Mouse (Mus musculus) limb, embryonic 10.5 days (tissue): ENCODE data around the gene Rab31. TPM values are rescaled to one million over a fixed set of nuclear protein-coding genes. Genes with fewer than 3 reads are reported as not detected.
A peak's percentile ranks its signal among the peaks of the same experiment; 100 is the strongest.

ENCODE experiments used
- DNase-seq: peaks from one replicate; pipeline ENCODE4 v3.0.0-alpha.2; 2017; ENCODE audit warnings: low spot score
- H3K27ac ChIP-seq: fragments of 300-500 bp; sonication (generic); 2 replicates; pipeline ENCODE4 v1.5.1; 2016; ENCODE audit warnings: mild to moderate bottlenecking
- H3K27me3 ChIP-seq: fragments of 300-500 bp; sonication (generic); 2 replicates; pipeline ENCODE4 v1.6.1; 2016; ENCODE audit warnings: low read depth, mild to moderate bottlenecking; ENCODE audit not compliant: poor library complexity, severe bottlenecking
- H3K36me3 ChIP-seq: fragments of 300-500 bp; sonication (generic); 2 replicates; pipeline ENCODE4 v1.6.1; 2016; ENCODE audit warnings: mild to moderate bottlenecking, moderate library complexity
- H3K4me1 ChIP-seq: fragments of 300-500 bp; sonication (generic); 2 replicates; pipeline ENCODE4 v1.6.1; 2016
- H3K4me3 ChIP-seq: fragments of 300-500 bp; sonication (generic); 2 replicates; pipeline ENCODE4 v1.5.1; 2016; ENCODE audit warnings: mild to moderate bottlenecking, moderate library complexity
- H3K9me3 ChIP-seq: fragments of 300-500 bp; sonication (generic); replicated peaks from 2 replicates; pipeline ENCODE4 v1.6.1; 2016; ENCODE audit warnings: mild to moderate bottlenecking
- WGBS: fragments of 180-500 bp; shearing (Covaris S2); methylation state at CpG from one replicate; pipeline ENCODE4 v1.1.7; 2016; 5-methylcytosine and 5-hydroxymethylcytosine counted together
- polyA plus RNA-seq: library from polyadenylated mRNA; unstranded; fragments of >200 nt; fragmentation: Nextera tagmentation; extraction: Ambion mirVana; gene quantifications from 2 replicates; pipeline ENCODE4 v1.2.1, GENCODE M21; 2016

Gene Rab31
- polyA plus RNA-seq, 1 experiment from 2014 or later: 52.3 TPM

DNA sequence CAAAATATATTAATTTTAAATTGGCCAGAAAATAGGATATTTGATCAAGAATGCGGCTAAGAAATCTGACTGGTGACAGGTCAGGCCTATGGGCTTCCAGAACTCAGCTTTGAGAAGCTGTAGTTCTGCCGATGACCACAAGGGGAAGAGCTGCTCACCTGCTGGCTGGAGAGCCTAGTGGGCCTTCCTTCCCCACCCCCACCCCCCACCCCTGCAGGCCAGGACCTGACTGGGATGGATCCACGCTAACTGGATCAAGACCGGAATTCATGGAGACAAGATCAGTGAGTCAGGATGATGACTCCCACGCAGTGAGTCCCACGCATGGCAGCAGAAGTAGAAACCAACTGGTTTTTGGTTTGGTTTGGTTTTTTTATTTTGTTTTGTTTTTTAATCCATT, 46.3 kb downstream of the Rab31 start:
- H3K27me3 ChIP-seq: no peaks in the 10 kb centered on the region
- H3K9me3 ChIP-seq: no peaks in the 10 kb centered on the region
- H3K36me3 ChIP-seq: peaks cover 7% of the 10 kb centered on the region; the same call in 1 of the 2 replicates
- WGBS: 83% methylated on average over 6 of the region's 6 CpGs
- H3K4me3 ChIP-seq: no peak overlapping the region
- no peak for DNase-seq
- peaks cover 14% of the 10 kb centered on the region for H3K4me1 ChIP-seq
- H3K27ac ChIP-seq: no peak overlapping the region

DNA sequence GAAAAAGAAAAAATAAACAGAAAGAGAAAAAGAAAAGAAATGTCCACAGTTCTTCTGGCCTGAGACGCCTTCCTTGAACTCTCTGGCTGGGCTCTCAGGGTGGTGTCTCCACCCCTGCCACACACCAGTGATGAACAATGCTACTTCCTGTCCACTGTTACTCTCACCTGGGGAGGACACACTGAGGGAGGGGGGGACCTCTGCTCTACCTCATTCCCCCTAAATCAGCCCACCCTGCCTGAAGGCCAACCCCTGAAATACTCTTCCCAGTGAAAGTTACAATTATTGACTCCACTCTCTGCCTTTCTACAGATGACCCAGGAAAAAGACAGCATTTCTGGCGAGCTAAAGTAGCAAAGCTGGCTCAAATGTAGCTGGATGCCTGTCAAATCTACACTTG, 46.7 kb downstream of the Rab31 start:
- Histone ChIP-seq H3K36me3 (peaks cover 8% of the 10 kb centered on the region; the same call in 1 of the 2 replicates), H3K9me3 (no peaks in the 10 kb centered on the region), H3K27me3 (no peaks in the 10 kb centered on the region), H3K4me3 (no peak overlapping the region), H3K27ac (no peak overlapping the region), H3K4me1 (peaks cover 14% of the 10 kb centered on the region)
- no peak for DNase-seq
- 84% methylated on average over 2 of the region's 2 CpGs for WGBS

DNA sequence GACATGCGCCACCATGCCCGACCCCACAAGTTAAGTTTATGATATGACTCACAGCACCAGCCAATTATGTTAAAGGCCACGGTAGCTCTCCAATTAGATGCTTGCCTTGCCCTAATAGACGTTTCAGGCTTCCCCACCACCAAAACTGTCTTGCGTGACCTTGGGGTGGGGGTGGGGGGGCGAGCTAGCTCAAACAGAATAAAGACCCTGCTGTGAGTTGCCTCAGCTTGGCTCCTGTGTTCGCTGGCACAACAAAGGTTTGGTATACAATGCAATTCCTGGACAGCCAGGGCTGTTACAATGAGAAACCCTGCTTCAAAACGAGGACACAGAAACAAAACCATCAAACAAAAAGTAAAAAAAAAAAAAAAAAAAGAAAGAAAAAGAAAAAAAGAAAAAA, 47.2 kb downstream of the Rab31 start:
- DNase-seq: no peak
- Histone ChIP-seq H3K27me3 (no peaks in the 10 kb centered on the region), H3K4me1 (peaks cover 14% of the 10 kb centered on the region), H3K36me3 (peaks cover 11% of the 10 kb centered on the region; the same call in 1 of the 2 replicates), H3K4me3 (no peak overlapping the region), H3K27ac (no peak overlapping the region), H3K9me3 (no peaks in the 10 kb centered on the region)
- WGBS: 80% methylated on average over 8 of the region's 8 CpGs

DNA sequence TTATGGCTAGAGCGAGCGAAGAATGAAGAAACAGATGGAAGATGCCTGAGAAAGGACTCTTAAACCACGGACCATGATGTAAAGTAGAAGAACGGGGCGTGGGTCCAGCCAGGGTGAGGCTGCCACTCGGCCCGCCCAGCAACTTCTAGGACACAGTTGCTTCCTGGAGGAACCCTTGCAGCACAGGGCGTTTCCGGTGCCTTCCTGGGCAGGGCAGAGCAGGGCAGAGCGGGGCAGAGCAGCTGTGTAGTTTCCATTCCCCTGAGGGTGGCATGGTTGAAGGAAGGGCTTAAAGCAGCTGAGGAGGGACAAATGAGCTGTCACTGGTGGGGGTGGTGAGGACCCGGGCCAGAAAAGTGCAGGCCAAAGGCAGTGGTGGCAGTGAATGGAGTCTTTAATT, 48.3 kb downstream of the Rab31 start:
- Histone ChIP-seq H3K36me3 (peaks cover 20% of the 10 kb centered on the region), H3K4me3 (no peak overlapping the region), H3K27me3 (no peaks in the 10 kb centered on the region), H3K4me1 (peaks cover 14% of the 10 kb centered on the region), H3K9me3 (no peaks in the 10 kb centered on the region), H3K27ac (no peak overlapping the region)
- DNase-seq: no peak
- 83% methylated on average over 11 of the region's 11 CpGs for WGBS

DNA sequence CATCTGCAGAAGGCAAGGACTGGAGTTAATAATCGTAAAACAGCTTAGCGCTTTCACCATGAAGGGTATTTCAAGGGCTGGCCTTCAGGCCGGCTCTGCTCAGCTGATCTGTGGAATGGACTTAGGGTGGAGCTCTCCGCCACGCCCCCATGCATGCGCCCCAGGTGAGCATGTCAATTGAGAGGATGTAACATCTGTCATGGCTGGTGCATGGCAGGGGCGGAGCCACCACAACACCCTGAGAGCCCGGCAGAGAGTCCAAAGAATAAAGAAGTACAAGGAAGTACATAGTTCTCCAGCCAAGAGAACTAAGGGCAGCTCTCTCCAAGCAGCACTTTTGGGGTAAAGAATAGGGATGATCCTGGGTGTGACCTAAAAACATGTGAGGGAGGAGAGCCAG, 48.9 kb downstream of the Rab31 start:
- Histone ChIP-seq H3K4me3 (no peak overlapping the region), H3K27ac (no peak overlapping the region), H3K9me3 (no peaks in the 10 kb centered on the region), H3K36me3 (peaks cover 24% of the 10 kb centered on the region), H3K27me3 (no peaks in the 10 kb centered on the region), H3K4me1 (peaks cover 14% of the 10 kb centered on the region)
- no peak for DNase-seq
- 89% methylated on average over 8 of the region's 8 CpGs for WGBS

DNA sequence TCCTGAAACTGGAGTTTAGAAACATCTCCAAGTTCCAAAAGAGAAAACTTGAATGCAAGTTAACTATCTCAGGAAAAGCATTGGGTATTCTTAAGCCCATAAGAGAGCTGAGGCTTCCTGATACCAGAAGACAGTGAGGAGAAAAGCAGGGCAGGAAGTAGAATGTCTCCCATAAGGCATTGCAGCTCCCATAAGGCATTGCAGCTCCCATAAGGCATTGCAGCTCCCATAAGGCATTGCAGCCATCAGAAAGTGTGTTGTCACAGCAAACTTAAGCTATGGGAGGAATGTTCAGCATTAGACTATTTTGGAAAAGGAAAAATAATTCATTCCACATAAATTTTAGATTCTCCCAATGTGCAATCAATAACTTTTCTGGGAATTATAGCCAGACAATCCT, 51.2 kb downstream of the Rab31 start:
- DNase-seq: no peak
- H3K4me1 ChIP-seq: peaks cover 14% of the 10 kb centered on the region
- H3K27ac ChIP-seq: no peak overlapping the region

DNA sequence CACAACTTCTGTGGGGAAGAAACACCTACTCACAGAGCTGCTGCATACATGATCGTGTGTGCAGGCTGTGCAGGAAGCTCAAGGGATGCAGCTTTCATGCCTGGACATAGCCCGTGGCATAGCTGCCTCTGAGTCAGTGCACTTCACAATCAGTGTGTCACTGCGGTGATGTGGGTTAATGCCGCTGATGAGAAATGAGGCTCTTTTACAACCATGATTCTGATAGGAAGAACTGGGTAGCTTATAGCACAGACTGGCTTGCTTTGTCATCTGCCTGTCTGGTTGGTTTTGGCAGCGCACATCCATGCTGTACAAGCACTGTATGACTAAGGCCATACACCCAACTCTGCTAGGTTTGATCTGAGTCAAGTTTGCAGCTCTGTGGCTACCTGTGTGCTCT, 52.7 kb downstream of the Rab31 start:
- Histone ChIP-seq H3K27ac (no peak overlapping the region), H3K4me3 (no peak overlapping the region), H3K36me3 (peaks cover 36% of the 10 kb centered on the region), H3K9me3 (no peaks in the 10 kb centered on the region), H3K27me3 (no peaks in the 10 kb centered on the region), H3K4me1 (peaks cover 13% of the 10 kb centered on the region)
- 92% methylated on average over 5 of the region's 5 CpGs for WGBS
- DNase-seq: no peak

More for the DNA sequence above, 51.2 kb downstream of the Rab31 start:
- Histone ChIP-seq H3K4me3 (no peak overlapping the region), H3K9me3 (no peaks in the 10 kb centered on the region), H3K27me3 (no peaks in the 10 kb centered on the region), H3K36me3 (peaks cover 29% of the 10 kb centered on the region)

DNA sequence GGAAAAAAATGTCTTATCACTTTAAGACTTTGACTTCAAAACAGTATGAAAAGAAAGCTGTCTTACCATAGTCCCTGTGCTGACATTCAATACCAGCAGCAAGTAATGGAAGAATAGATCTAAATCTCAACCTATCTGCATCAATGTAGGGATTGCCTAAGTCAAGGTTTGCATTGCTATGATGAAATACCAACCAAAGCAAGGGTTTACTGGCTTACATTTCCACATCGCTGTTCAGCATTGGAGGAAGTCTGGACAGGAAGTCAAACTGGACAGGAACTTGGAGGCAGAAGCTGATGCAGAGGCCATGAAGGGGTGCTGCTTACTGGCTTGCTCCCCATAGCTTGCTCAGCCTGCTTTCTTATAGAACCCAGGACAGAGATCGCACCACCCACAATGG, 54.0 kb downstream of the Rab31 start:
- WGBS: 92% methylated on average over 2 of the region's 2 CpGs
- no peak overlapping the region for H3K4me3 ChIP-seq
- H3K4me1 ChIP-seq: 0 out of 2 replicates have a peak, but pooled peaks cover 2% of the 10 kb centered on the region
- H3K27ac ChIP-seq: no peak overlapping the region
- H3K27me3 ChIP-seq: no peaks in the 10 kb centered on the region
- no peak for DNase-seq
- H3K36me3 ChIP-seq: peaks cover 41% of the 10 kb centered on the region
- no peaks in the 10 kb centered on the region for H3K9me3 ChIP-seq

DNA sequence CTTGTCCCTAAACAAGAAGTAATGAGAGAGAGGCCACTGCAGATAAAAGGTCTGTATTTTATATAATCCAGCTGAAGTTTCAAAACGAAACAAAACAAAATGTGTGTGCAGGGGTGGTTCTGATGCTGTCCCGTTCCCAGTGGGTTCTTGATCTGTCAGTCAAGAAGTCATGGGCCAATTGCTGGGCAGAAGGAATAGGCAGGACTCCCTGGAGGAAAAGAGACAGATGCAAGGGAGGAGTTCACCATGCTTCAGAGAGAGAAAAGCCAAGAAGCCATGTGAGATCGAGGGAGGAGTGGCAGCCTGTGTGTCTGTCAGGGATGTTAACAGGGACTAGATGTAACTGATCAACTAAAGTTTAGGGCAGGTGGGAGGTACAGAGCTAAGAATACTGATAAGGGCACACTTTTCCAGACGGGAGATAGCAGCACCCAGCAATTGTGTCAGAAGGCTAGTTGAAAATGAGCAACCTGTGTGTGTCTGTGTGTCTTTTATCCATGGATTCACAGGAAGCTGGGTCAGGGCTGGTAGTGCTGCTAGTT, 54.8 kb downstream of the Rab31 start:
- H3K4me1 ChIP-seq: no peaks in the 10 kb centered on the region
- H3K27me3 ChIP-seq: no peaks in the 10 kb centered on the region
- WGBS: 83% methylated on average over 4 of the region's 4 CpGs
- H3K36me3 ChIP-seq: peaks cover 43% of the 10 kb centered on the region
- H3K9me3 ChIP-seq: no peaks in the 10 kb centered on the region
- peak; percentile 19 for DNase-seq
- no peak overlapping the region for H3K27ac ChIP-seq
- H3K4me3 ChIP-seq: no peak overlapping the region

DNA sequence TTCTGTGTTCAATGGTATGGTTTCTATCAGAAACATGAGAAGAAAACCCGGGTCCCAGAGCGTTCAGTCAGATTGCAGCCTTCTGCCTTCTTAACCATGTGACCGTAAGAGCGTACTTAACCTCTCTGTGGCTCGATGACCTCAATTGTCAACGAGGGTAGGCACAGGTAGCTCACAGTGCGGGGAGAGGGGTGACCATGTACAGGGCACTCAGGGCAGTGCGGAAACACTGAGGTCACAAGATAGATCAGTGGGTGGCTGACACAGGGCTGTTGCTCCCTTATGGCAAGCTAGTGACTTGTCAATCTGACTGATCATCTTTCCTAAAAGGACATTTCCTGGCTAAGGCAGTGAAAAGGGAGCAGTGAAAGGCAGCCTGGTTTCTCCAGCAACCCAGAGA, 58.5 kb downstream of the Rab31 start:
- peaks cover 49% of the 10 kb centered on the region for H3K36me3 ChIP-seq

DNA sequence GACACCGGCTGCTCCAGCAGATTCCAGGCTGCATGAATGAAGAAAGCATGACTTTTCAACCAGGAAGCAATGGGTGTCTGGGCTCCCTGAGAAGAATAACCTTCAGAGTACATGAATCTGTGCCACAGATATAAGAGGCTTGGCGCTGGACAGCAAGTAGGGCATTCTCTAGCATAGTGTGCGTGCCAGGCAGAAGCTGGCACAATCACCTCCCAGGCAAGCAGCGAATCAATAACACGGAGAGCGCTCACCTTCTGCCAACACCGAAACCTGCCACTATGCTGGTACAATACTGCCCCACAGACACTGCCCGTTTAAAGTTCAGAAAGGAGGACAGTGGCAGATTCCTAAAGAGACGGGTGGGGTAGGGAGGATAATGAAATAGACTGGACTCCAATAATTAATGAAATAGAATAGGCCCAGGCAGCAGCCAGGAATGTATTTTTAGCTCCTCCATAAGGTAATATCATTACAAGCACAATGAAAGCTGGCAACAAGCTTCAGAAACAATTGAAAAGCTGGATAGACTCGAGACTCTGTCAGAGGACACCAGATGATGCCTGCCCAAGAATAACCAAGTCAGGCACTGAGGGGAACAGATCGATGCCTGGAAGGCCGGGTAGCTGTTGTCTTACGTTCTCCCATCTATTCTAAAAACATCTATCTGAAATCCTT, 59.6 kb downstream of the Rab31 start:
- H3K36me3 ChIP-seq: peaks cover 45% of the 10 kb centered on the region
- H3K4me3 ChIP-seq: no peak overlapping the region
- WGBS: 95% methylated on average over 13 of the region's 13 CpGs
- no peak for DNase-seq
- H3K9me3 ChIP-seq: peaks cover 9% of the 10 kb centered on the region
- H3K27ac ChIP-seq: no peak overlapping the region
- H3K4me1 ChIP-seq: no peaks in the 10 kb centered on the region
- H3K27me3 ChIP-seq: no peaks in the 10 kb centered on the region

More for the DNA sequence above, 58.5 kb downstream of the Rab31 start:
- DNase-seq: no peak
- H3K27me3 ChIP-seq: no peaks in the 10 kb centered on the region
- H3K27ac ChIP-seq: no peak overlapping the region
- peaks cover 9% of the 10 kb centered on the region for H3K9me3 ChIP-seq
- no peaks in the 10 kb centered on the region for H3K4me1 ChIP-seq
- 82% methylated on average over 8 of the region's 8 CpGs for WGBS
- no peak overlapping the region for H3K4me3 ChIP-seq

DNA sequence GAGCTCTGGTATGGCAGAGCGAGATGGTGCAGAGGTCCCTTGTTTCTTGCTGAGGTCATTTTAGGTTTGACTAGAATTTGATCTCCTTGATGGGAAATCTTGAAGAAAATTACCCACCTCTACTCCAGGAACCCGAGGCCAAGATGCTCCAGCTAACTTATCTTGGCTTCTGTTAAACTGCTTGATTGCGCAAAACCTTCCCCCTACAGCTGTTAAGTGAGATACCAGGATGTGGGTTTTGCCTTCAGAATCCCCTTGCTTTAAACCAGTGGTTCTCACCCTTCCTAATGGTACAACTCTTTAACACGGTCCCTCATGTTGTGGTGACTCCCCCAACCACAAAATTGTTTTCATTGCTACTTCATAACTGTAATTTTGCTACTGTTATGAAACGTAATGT, 60.8 kb downstream of the Rab31 start:
- Histone ChIP-seq H3K36me3 (peaks cover 40% of the 10 kb centered on the region), H3K27me3 (no peaks in the 10 kb centered on the region), H3K4me3 (no peak overlapping the region), H3K4me1 (no peaks in the 10 kb centered on the region), H3K9me3 (peaks cover 9% of the 10 kb centered on the region), H3K27ac (no peak overlapping the region)
- 96% methylated on average over 5 of the region's 5 CpGs for WGBS
- no peak for DNase-seq

DNA sequence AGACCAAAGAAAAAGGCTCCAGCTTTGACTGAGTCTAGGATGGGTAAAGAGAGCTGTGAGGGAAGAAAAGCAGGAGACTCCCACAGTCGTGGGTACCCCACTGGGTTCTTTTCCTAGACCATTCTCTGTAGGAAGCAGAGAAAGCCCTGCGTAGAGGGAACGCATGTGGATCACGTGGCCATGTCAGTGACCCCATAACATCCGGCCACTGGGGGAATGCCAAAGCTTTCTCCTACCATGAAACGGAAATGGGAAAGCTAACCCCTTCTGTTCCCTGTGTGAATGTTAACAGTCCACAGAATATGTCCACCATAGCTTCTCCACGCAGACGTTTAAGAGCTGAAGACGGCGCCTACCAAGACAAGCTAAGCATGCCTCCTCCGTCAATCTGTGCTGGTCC, 62.0 kb downstream of the Rab31 start:
- no peak overlapping the region for H3K4me3 ChIP-seq
- H3K9me3 ChIP-seq: peaks cover 9% of the 10 kb centered on the region
- WGBS: 91% methylated on average over 11 of the region's 11 CpGs
- no peak for DNase-seq
- no peaks in the 10 kb centered on the region for H3K27me3 ChIP-seq
- H3K36me3 ChIP-seq: peaks cover 42% of the 10 kb centered on the region
- H3K27ac ChIP-seq: no peak overlapping the region
- no peaks in the 10 kb centered on the region for H3K4me1 ChIP-seq

DNA sequence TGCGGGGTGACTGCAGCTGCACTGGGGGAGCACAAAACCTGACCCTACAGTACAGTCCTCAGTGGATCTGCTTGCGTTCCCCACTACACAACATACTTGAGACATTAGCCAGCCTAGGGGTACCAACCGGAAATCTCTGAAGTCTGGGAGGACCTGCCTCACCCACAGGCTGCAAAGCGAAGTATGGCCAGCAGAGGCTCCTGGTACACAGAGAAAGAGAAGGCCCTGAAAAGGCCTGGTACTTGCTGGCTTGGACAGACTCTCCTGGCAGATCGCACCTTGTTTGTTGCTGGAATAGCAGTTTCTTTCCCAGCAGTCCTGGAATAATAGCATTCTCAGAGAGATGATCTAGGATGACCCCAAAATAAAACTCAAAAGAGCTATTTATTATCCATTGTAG, 66.3 kb downstream of the Rab31 start:
- H3K27ac ChIP-seq: no peak overlapping the region
- peaks cover 22% of the 10 kb centered on the region for H3K36me3 ChIP-seq
- H3K27me3 ChIP-seq: no peaks in the 10 kb centered on the region
- no peaks in the 10 kb centered on the region for H3K9me3 ChIP-seq
- DNase-seq: no peak
- no peak overlapping the region for H3K4me3 ChIP-seq
- 87% methylated on average over 5 of the region's 5 CpGs for WGBS
- peaks cover 6% of the 10 kb centered on the region; the same call in 1 of the 2 replicates for H3K4me1 ChIP-seq
